Mouse (Mus musculus) erythroblast, embryonic 14.5 days (primary cell): ENCODE results near the gene Celf2.

ENCODE experiments used
- GATA1 ChIP-seq: IDR thresholded peaks from 2 replicates; pipeline ENCODE4 v1.6.1; 2012; ENCODE audit warnings: low read length, inconsistent platforms, mixed read lengths
- TAL1 ChIP-seq: IDR thresholded peaks from 3 replicates; pipeline ENCODE4 v1.6.1; 2012; ENCODE audit warnings: low read length, inconsistent platforms, mixed read lengths

DNA sequence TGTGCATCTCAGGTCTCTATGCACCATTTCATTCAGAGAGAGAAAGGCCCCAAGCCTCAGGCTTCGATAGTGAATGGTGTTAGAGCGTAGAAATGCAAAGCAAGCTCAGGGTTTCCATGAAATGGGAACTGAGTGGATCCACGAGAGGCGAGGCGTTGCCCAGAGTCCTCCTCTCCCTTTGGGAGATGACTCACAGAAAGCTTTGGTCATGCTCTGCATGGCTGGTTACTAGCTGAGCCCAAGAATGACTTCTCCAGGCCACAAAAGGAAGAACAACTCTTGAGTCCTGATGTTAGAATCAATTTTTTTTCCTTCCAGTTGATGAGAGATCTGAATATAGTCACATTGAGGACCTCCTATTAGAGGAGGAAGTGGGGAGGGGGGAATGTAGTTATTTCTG, 496.2 kb downstream of the Celf2 start:
- TF ChIP-seq TAL1: no peak
- TF ChIP-seq GATA1: no peak
